Mouse (Mus musculus) forebrain, embryonic 13.5 days (tissue): ENCODE measurements around the gene Flt1. TPM values are rescaled to one million over a fixed set of nuclear protein-coding genes. Genes with fewer than 3 reads are reported as not detected.

ENCODE experiments used
- ATAC-seq: fragments of 200-750 bp; cut with Nextera tagmentation; 2 replicates; pipeline ENCODE4 v1.8.0; 2017
- H3K27ac ChIP-seq: fragments of 300-500 bp; sonication (generic); 2 replicates; pipeline ENCODE4 v1.5.1; 2015; ENCODE audit warnings: inconsistent platforms, mild to moderate bottlenecking, moderate library complexity
- H3K27me3 ChIP-seq: fragments of 300-500 bp; sonication (generic); 2 replicates; pipeline ENCODE4 v1.6.1; 2015; ENCODE audit warnings: mild to moderate bottlenecking, inconsistent platforms
- H3K36me3 ChIP-seq: fragments of 300-500 bp; sonication (generic); 2 replicates; pipeline ENCODE4 v1.6.1; 2015; ENCODE audit warnings: mild to moderate bottlenecking, inconsistent platforms; ENCODE audit not compliant: poor library complexity, severe bottlenecking
- H3K4me1 ChIP-seq: fragments of 300-500 bp; sonication (generic); 2 replicates; pipeline ENCODE4 v1.6.1; 2015; ENCODE audit warnings: inconsistent platforms
- H3K4me2 ChIP-seq: fragments of 300-500 bp; sonication (generic); 2 replicates; pipeline ENCODE4 v1.6.1; 2015; ENCODE audit warnings: inconsistent platforms, mild to moderate bottlenecking, moderate library complexity
- H3K4me3 ChIP-seq: fragments of 300-500 bp; sonication (generic); 2 replicates; pipeline ENCODE4 v1.5.1; 2015; ENCODE audit warnings: mild to moderate bottlenecking, inconsistent platforms
- H3K9ac ChIP-seq: fragments of 300-500 bp; sonication (generic); 2 replicates; pipeline ENCODE4 v1.6.1; 2015; ENCODE audit warnings: mild to moderate bottlenecking, inconsistent platforms
- H3K9me3 ChIP-seq: fragments of 300-500 bp; sonication (generic); replicated peaks from 2 replicates; pipeline ENCODE4 v1.6.1; 2016; ENCODE audit warnings: inconsistent platforms
- WGBS: fragments of 180-500 bp; shearing (Covaris S2); methylation state at CpG from one replicate; pipeline ENCODE4 v1.1.7; 2015; 5-methylcytosine and 5-hydroxymethylcytosine counted together
- polyA plus RNA-seq: library from polyadenylated mRNA; unstranded; fragments of >200 nt; fragmentation: Nextera tagmentation; extraction: Ambion mirVana; gene quantifications from 2 replicates; pipeline ENCODE4 v1.2.1, GENCODE M21; 2015

Flt1 gene
- polyA plus RNA-seq, result 7.2 and 8.5 TPM in 2 replicates

DNA sequence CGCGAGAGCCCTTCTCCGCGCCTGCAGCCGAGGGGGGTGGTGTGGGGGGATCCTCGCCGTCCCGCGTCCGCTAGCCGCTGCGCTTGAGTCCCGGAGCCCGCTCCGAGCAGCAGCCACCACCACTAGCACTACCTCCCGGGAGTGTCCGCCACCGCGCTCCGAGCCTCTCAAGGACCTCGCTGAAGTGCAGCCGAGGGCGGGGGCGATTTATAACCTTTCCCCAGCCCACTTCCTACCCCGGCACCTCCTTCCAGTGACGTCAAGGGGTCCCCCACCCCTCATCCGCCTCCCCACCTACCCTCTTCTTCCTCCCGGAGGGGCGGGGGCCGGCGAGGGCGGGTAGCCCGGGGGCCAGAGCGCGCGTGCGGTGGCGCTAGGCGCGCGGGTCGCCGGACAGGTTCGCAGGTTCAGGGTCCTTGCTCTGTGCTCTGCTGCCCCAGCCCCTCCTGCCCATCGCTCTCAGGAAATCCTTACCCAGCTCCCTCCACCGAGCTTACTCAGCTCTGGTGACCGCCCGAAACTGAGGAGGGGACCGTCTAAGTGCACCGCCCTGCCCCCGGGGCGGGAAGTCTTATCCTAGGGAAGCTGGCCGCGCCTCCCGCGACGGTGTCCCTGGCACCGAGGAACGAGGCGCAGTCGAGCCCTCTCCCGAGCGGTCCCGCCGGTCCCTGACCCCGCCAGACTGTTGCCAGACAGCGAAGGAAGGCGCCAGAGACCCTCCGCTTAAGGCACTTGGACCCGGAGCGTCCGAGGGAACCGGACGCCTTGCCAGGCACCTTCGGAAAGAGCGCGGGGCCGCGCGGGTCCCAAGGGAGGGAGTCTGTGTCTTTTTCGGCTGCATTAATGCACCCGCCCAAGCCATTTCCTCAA, at the start of gene Flt1:
TSS of gene Flt1 (minus strand) at position 181 of the 870 bp plus-strand sequence.
- Histone ChIP-seq H3K9me3 (no peaks in the 10 kb centered on the region), H3K36me3 (no peaks in the 10 kb centered on the region), H3K27ac (no peak within 1 kb of the TSS), H3K27me3 (peaks cover 95% of the 10 kb centered on the region), H3K4me2 (peak within 1 kb of the TSS; percentile 71), H3K4me1 (peaks cover 17% of the 10 kb centered on the region), H3K9ac (peak within 1 kb of the TSS; percentile 46), H3K4me3 (peak within 1 kb of the TSS; percentile 39)
- peak; percentile 61 for ATAC-seq
- WGBS, result under 1% methylated on average over 78 of the region's 82 CpGs

DNA sequence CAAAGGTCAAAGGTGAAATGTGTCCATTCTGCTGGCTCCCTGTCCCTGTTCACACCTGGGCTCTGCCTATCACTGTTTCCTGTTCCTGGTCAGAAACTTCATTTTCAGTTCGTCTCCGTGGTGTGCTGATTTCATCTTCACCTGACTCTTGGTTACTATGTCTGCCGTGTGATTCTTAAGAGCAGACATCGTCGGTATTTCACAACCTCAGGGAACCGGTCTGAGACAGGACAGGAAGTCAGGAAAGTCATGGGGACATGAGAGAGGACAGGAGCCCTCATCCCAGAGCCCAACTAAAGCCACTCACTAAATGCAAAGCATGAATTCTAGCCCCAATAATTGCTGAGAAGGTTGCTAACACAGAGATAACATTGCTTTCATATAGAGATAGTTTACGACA, 49.4 kb upstream of the Flt1 start:
- Histone ChIP-seq H3K27ac (no peak overlapping the region), H3K4me1 (no peaks in the 10 kb centered on the region), H3K9me3 (no peaks in the 10 kb centered on the region), H3K4me2 (no peak overlapping the region), H3K36me3 (no peaks in the 10 kb centered on the region), H3K9ac (no peak overlapping the region), H3K4me3 (no peak overlapping the region), H3K27me3 (no peaks in the 10 kb centered on the region)
- no peak for ATAC-seq
- WGBS, result 86% methylated on average over 7 of the region's 7 CpGs

DNA sequence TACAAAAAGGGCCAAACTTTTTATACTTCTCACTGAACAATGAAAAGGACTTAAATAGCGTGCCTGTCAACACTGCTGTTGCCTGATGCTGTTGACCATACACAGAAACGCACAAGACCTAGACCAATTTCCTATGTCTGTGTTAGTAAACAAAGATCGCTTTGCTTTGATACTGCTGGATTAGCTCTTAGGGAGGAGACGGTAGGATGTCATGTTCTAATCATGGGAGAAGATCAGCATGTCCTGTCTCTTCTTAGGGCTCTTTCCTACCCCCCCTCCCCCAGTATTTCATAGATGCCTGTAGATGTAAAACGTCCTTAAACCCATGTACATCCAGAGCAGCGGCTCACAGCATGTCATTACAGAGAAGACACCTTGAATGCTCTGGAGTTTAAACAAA, 44.1 kb upstream of the Flt1 start:
- 88% methylated on average over 6 of the region's 6 CpGs for WGBS

DNA sequence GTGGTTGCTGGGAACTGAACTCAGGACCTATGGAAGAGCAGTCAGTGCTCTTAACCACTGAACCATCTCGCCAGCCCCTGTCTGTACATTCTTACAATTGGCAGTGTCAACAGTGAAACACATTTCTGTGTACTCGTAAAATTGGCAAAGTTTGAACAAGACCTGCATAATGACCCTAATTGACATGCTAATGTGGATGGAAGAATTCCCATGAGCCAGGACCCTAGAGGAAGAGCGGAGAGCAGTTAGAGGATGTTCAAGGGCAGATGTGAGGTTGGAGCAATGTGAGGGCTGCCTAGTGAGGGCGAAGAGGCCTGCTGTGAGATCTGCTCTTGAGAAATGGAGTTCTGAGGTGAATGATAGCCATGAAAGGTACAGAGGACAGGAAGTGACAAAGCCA, 38.2 kb upstream of the Flt1 start:
- Histone ChIP-seq H3K36me3 (no peaks in the 10 kb centered on the region), H3K27me3 (0 out of 2 replicates have a peak, but pooled peaks cover 3% of the 10 kb centered on the region), H3K4me1 (no peaks in the 10 kb centered on the region), H3K9me3 (no peaks in the 10 kb centered on the region), H3K4me3 (no peak overlapping the region), H3K27ac (no peak overlapping the region), H3K4me2 (no peak overlapping the region), H3K9ac (no peak overlapping the region)
- 79% methylated on average over 4 of the region's 4 CpGs for WGBS
- no peak for ATAC-seq

More for the DNA sequence above, 44.1 kb upstream of the Flt1 start:
- no peak for ATAC-seq
- no peaks in the 10 kb centered on the region for H3K4me1 ChIP-seq
- H3K36me3 ChIP-seq, result no peaks in the 10 kb centered on the region
- no peak overlapping the region for H3K9ac ChIP-seq
- no peaks in the 10 kb centered on the region for H3K27me3 ChIP-seq
- H3K4me2 ChIP-seq, result no peak overlapping the region
- H3K9me3 ChIP-seq, result no peaks in the 10 kb centered on the region
- no peak overlapping the region for H3K27ac ChIP-seq
- no peak overlapping the region for H3K4me3 ChIP-seq

DNA sequence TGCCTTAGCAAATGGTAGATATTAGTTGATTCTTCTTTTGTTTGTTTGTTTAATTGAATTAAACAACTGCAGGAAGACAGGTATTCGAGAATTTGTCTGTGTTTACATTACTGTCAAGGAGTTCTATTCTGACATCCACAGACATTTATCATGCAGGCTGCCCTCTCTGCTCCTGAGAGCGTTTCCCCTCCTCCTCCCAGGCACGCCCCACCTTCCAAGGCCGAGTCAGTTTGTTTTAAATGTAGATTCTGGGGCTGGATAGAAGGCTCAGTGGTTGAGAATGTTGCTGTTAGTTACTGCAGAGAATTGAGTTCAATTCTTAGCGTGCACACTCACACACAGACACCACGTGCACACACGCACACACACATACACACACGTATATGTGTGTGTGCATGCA, 36.2 kb upstream of the Flt1 start:
- H3K27me3 ChIP-seq, result 0 out of 2 replicates have a peak, but pooled peaks cover 3% of the 10 kb centered on the region
- H3K4me2 ChIP-seq, result no peak overlapping the region
- no peak for ATAC-seq
- no peaks in the 10 kb centered on the region for H3K9me3 ChIP-seq
- H3K27ac ChIP-seq, result no peak overlapping the region
- H3K9ac ChIP-seq, result no peak overlapping the region
- 38% methylated on average over 8 of the region's 8 CpGs for WGBS
- no peaks in the 10 kb centered on the region for H3K4me1 ChIP-seq
- no peaks in the 10 kb centered on the region for H3K36me3 ChIP-seq
- H3K4me3 ChIP-seq, result no peak overlapping the region

DNA sequence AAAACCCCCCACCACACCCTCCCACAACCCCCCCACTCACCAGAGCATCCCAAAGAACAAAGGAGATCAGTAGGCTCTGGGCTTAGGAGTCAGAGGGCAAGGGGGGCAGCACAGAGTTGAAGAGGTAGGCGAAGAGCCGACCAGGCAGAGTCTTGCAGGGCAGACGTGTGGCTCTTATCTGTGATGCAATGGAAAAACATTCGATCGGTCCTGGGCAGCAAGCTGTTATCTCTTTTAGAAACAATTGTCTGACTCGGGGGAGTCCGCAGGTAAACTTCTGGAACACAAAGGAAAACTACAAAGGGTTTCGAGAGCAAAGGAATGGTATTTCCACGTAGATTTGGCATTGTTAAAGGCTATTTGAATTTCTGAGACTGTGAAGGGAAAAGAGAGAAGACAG, 35.5 kb upstream of the Flt1 start:
- no peak overlapping the region for H3K4me3 ChIP-seq
- no peak overlapping the region for H3K9ac ChIP-seq
- H3K27ac ChIP-seq, result no peak overlapping the region
- 11% methylated on average over 9 of the region's 9 CpGs for WGBS
- H3K27me3 ChIP-seq, result 0 out of 2 replicates have a peak, but pooled peaks cover 3% of the 10 kb centered on the region
- H3K9me3 ChIP-seq, result no peaks in the 10 kb centered on the region
- H3K4me2 ChIP-seq, result no peak overlapping the region
- H3K36me3 ChIP-seq, result no peaks in the 10 kb centered on the region
- ATAC-seq, result no peak
- no peaks in the 10 kb centered on the region for H3K4me1 ChIP-seq

DNA sequence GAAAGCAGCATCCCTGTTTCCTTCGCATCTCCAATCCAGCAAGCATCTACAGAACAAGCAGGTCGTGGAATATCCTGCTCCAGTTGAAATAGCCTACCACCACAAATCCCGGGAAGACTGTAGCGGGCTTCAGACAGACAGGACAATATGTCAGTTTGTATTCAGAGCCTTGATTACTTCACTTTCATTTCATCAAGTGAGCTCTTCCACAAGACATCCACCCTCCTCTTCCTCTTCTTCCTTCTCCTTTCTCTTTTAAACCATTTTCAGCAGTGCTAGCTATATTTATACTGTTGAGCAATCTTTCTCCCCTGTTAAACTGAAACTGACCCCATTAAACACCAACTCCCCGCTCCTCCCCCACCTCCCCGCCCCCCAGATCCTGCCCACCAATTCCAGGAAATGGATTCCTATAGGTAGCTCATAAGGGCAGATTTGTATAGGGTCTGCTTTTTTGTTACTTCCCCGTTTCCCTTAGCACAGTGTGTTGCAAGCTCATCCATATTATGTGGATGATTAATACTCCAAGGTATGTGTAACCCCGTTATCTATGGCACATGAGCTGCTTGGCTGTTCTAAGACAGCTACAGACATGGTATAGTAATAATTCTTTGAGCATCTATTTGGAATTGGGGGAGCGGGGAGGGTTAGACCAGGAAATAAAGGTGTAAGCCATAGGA, 33.0 kb upstream of the Flt1 start:
- no peak for ATAC-seq
- no peaks in the 10 kb centered on the region; the same call in 1 of the 2 replicates for H3K9me3 ChIP-seq
- WGBS, result 80% methylated on average over 9 of the region's 9 CpGs
- no peak overlapping the region for H3K4me3 ChIP-seq
- no peak overlapping the region for H3K9ac ChIP-seq
- peaks cover 11% of the 10 kb centered on the region for H3K27me3 ChIP-seq
- H3K27ac ChIP-seq, result no peak overlapping the region
- no peaks in the 10 kb centered on the region for H3K4me1 ChIP-seq
- no peaks in the 10 kb centered on the region for H3K36me3 ChIP-seq
- H3K4me2 ChIP-seq, result no peak overlapping the region

DNA sequence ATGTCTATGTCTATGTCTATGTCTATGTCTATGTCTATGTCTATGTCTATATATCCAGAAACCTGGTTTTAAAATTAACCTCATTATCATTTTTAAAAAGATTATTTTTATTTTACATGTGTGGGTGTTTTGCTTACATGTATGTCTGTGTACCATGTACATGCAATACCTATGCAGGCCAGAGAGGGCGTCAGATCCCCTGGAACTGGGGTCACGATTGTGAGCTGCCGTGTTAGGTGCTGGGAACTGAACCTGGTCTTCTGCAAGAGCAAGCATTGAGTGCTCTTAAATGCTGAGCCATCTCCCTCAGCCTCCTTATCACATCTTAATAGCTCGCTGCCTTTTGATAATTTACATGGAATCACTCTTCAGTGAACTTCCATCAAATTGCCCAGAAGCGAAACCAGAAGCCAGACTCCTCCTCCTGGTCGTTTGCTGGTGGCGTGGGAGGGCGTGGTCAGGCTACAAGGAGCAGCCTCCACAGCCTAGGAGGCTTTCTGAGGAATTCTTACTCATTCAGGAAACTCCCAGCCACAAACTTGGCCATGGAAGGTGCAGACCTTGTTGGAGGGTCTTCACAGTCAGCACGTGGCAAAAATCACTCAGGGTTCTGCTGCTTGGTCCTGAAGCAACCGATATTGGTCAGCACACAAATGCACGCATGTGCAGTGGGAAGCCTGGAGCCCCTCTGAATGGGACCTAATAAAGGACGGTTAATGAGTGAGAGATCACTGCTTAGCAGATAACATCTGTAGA, 32.2 kb upstream of the Flt1 start:
- Histone ChIP-seq H3K9me3 (no peaks in the 10 kb centered on the region; the same call in 1 of the 2 replicates), H3K36me3 (no peaks in the 10 kb centered on the region), H3K4me1 (peaks cover 3% of the 10 kb centered on the region), H3K9ac (no peak overlapping the region), H3K27me3 (peaks cover 19% of the 10 kb centered on the region), H3K4me2 (no peak overlapping the region), H3K27ac (no peak overlapping the region), H3K4me3 (no peak overlapping the region)
- no peak for ATAC-seq
- WGBS, result 69% methylated on average over 12 of the region's 12 CpGs

DNA sequence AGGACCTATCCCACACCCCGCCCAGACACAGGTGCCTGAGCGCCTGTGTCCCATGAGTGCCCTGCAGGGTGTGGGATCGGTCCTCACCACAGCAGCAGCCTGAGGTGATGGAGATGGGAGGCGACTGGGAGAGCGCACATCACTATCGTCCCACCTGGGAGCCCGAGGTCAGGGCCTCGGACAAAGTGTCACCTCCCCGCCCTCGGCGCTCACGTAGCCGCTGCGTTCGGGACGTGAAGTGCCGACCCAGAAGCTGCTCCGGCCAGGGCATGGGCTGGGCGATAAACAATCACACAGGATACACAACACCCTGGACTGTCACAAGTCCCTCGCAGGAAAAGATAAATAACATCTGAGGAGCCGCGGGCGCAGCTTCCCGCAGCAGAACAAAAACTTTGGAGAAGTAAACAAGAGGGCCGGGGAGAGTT, 27.1 kb upstream of the Flt1 start:
- no peak for ATAC-seq
- H3K36me3 ChIP-seq, result no peaks in the 10 kb centered on the region
- H3K4me2 ChIP-seq, result peak overlapping the region; percentile 37
- H3K27me3 ChIP-seq, result peaks cover 60% of the 10 kb centered on the region
- H3K27ac ChIP-seq, result no peak overlapping the region
- H3K4me3 ChIP-seq, result no peak overlapping the region
- H3K4me1 ChIP-seq, result peaks cover 21% of the 10 kb centered on the region
- H3K9ac ChIP-seq, result no peak overlapping the region
- no peaks in the 10 kb centered on the region; the same call in 1 of the 2 replicates for H3K9me3 ChIP-seq
- 3% methylated on average over 25 of the region's 25 CpGs for WGBS

DNA sequence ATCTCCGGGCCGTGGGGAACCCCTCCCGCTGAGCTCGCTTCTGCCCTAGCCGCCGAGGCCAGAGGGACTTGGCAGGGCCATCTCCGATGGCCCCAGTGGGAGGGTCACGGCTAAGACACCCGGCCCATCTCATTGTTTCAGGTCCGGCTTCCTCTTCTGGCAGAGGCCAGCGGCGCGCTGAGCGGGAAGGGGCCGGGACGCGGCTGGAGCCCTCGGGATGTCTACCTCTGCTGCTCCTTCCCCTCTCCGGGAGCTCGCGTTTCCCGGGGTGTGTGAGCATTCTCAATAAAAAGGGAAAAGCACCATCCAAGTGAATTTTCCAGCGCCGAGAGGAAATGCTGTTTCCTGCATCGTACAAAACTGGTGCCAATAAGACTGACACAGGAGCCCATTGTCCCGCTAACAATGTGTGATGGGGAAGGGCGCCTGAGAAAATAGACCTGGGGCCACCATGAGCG, 25.9 kb upstream of the Flt1 start:
- H3K4me3 ChIP-seq, result peak overlapping the region; percentile 31
- H3K27me3 ChIP-seq, result peaks cover 60% of the 10 kb centered on the region
- no peaks in the 10 kb centered on the region; the same call in 1 of the 2 replicates for H3K9me3 ChIP-seq
- H3K4me2 ChIP-seq, result peak overlapping the region; percentile 61
- H3K9ac ChIP-seq, result peak overlapping the region; percentile 48; the same call in 1 of the 2 replicates
- H3K4me1 ChIP-seq, result peaks cover 23% of the 10 kb centered on the region
- WGBS, result 1% methylated on average over 28 of the region's 28 CpGs
- H3K36me3 ChIP-seq, result no peaks in the 10 kb centered on the region
- peak; percentile 19; the same call in 1 of the 2 replicates for ATAC-seq
- no peak overlapping the region for H3K27ac ChIP-seq

DNA sequence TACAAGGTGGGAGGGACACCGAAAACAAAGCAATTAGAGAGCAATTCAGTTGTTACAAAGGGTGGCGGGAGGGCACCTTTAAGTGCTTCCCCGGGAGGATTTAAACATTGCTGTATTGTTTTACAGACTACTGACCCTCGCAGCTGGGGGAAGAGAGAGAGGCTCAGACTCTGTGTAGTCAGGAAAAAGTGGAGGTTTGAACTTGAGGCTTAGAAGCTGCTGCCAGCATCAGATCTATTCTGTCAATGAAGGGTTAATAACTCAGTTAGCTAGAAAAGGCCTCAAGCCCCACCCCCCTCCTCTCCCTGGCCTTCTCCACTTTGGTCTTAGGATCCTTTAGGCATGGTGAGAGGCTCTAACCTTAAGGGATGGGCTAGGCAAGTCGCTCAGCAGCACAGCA, 24.2 kb upstream of the Flt1 start:
- no peak for ATAC-seq
- Histone ChIP-seq H3K9ac (no peak overlapping the region), H3K4me1 (peaks cover 23% of the 10 kb centered on the region), H3K9me3 (no peaks in the 10 kb centered on the region; the same call in 1 of the 2 replicates), H3K27ac (no peak overlapping the region), H3K27me3 (peaks cover 60% of the 10 kb centered on the region), H3K4me3 (no peak overlapping the region), H3K4me2 (no peak overlapping the region), H3K36me3 (no peaks in the 10 kb centered on the region)
- 3% methylated on average over 5 of the region's 5 CpGs for WGBS
